Mouse (Mus musculus) ES-E14 (cell line): ENCODE results near the gene Plac9a. TPM values are rescaled to one million over a fixed set of nuclear protein-coding genes. Genes with fewer than 3 reads are reported as not detected.

Experiments
- DNase-seq: peaks from one replicate; pipeline ENCODE4 v3.0.0-alpha.2; 2013; ENCODE audit warnings: low read depth, low spot score
- H3K27ac ChIP-seq: 2 replicates; pipeline ENCODE4 v1.5.1; 2012; ENCODE audit warnings: low read depth, mild to moderate bottlenecking, low read length, moderate library complexity, mixed read lengths; ENCODE audit not compliant: poor library complexity, insufficient read depth, severe bottlenecking
- H3K36me3 ChIP-seq: 2 replicates; pipeline ENCODE4 v1.6.1; 2012; ENCODE audit warnings: mild to moderate bottlenecking, low read length, moderate library complexity, mixed read lengths; ENCODE audit not compliant: control insufficient read depth, poor library complexity, insufficient read depth, severe bottlenecking
- H3K4me1 ChIP-seq, 2 experiments: fragments of 150-350 bp in 1 of 2; sonication (generic) in 1 of 2; 2 replicates each; pipeline ENCODE4 v1.6.1; 2012; ENCODE audit warnings: low read length in 2 of 2, mild to moderate bottlenecking in 1 of 2, mixed read lengths in 1 of 2; ENCODE audit not compliant: control insufficient read depth in 2 of 2, insufficient read depth in 2 of 2, poor library complexity in 1 of 2
- H3K4me3 ChIP-seq, 2 experiments: fragments of 150-350 bp in 1 of 2; sonication (generic) in 1 of 2; 2 replicates each; pipeline ENCODE4 v1.5.1; 2012; ENCODE audit warnings: low read length in 2 of 2, low read depth in 1 of 2, mild to moderate bottlenecking in 1 of 2, mixed read lengths in 1 of 2; ENCODE audit not compliant: insufficient read depth in 1 of 2, poor library complexity in 1 of 2, severe bottlenecking in 1 of 2
- H3K9ac ChIP-seq: 2 replicates; pipeline ENCODE4 v1.6.1; 2012; ENCODE audit warnings: low read depth, mild to moderate bottlenecking, low read length, mixed read lengths; ENCODE audit not compliant: poor library complexity, insufficient read depth, severe bottlenecking
- H3K9me3 ChIP-seq: fragments of 150-350 bp; sonication (generic); 2 replicates; pipeline ENCODE4 v1.6.1; 2012; ENCODE audit warnings: low read depth, mild to moderate bottlenecking, low read length; ENCODE audit not compliant: control insufficient read depth, insufficient read depth
- CHD2 ChIP-seq: IDR thresholded peaks from 2 replicates; pipeline ENCODE4 v1.6.1; 2014; ENCODE audit warnings: mild to moderate bottlenecking, low read depth, low read length, inconsistent platforms
- HCFC1 ChIP-seq: IDR thresholded peaks from 2 replicates; pipeline ENCODE4 v1.6.1; 2012; ENCODE audit warnings: low read length, inconsistent platforms, borderline replicate concordance; ENCODE audit not compliant: insufficient read depth
- MAFK ChIP-seq: IDR thresholded peaks from 2 replicates; pipeline ENCODE4 v1.6.1; 2014; ENCODE audit warnings: mild to moderate bottlenecking, low read depth, low read length, inconsistent platforms; ENCODE audit not compliant: insufficient read depth
- ZC3H11A ChIP-seq: IDR thresholded peaks from 2 replicates; pipeline ENCODE4 v1.6.1; 2012; ENCODE audit warnings: low read depth, mild to moderate bottlenecking, inconsistent platforms, low read length, borderline replicate concordance
- ZNF384 ChIP-seq: IDR thresholded peaks from 2 replicates; pipeline ENCODE4 v1.6.1; 2012; ENCODE audit warnings: low read depth, low read length, inconsistent platforms
- in situ Hi-C, 2 experiments: fragments of 600-800 bp; cut with MboI; formaldehyde crosslinking; loops; one replicate each; pipeline ENCODE4 v1.15.1; 2025; ENCODE audit warnings: low sequenced_read_pairs in 2 of 2, inconsistent platforms in 1 of 2; ENCODE audit not compliant: unreplicated experiment in 2 of 2
- total RNA-seq: library from RNA; depleted of rRNA; stranded (reverse); fragments of 300-350 nt; gene quantifications from 2 replicates; pipeline ENCODE4 v1.2.3, GENCODE M21; 2012

The Plac9a gene
- total RNA-seq, 1 experiment = 6.5 TPM

DNA sequence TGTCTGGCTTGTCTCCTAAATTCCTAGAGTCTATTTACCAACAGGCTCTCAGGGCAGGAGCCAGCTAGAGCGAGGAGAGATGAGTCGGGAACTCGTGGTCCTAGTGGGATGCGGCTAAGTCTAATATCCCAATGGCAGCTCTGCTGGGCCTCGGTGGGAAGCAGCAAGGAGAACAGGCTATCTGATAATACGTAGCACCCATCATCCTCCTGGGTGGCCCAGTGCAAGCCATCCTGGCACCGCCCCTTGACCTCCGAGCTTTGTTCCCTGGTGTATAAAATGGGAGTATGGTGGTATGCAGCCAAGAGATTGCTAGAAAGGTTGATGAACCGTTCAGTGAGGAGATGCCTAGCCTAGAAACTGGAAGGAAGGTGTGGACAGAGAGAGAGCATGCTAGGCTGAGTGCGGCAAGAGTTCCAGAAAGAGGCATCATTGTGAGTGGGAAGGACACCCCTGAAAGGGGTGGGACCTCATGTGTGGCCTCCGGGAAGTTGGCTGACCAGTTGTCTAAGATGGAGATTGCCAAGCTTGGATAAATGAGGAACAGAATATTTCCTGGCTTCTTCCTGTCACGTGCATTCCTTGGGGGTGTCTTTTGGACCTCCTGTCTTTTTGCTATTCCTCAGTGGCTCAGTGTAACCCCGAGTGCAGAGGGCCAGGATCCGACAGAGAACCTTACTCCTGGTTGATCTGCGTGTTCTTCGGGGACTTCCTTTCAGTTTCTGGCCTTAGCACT, 49.0 kb downstream of the Plac9a start:
- Histone ChIP-seq H3K4me3 (no peak overlapping the region), H3K9ac (no peak overlapping the region), H3K9me3 (no peaks in the 10 kb centered on the region), H3K27ac (no peak overlapping the region; the same call in 1 of the 2 replicates), H3K36me3 (no peaks in the 10 kb centered on the region), H3K4me1 (peaks cover 15 to 47% of the 10 kb centered on the region in 2 experiments)
- in situ Hi-C loops = no loop called here
- TF ChIP-seq ZNF384 = no peak
- no peak for TF ChIP-seq HCFC1
- TF ChIP-seq ZC3H11A = no peak
- no peak for TF ChIP-seq CHD2
- TF ChIP-seq MAFK = no peak
- no peak for DNase-seq

DNA sequence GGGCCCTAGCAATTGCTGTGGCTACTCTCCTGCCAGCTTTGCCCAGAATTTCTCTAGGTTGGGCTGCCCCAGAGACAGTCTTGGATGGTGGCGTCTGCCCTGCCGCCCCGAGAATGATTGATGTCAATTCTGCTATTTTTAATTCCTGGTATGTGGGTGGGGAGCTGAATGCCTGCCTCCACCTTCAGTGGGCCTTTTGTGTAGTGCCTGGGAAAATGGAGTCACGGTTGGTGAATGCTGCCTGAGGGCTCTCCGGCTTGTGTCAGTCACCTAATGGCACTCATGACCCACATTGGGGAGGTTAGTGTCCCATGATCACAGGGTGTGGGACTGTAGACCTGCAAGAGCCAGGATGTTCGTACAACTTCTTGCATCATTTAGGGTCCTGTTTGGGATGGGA, 49.6 kb downstream of the Plac9a start:
- no peak overlapping the region for H3K9ac ChIP-seq
- DNase-seq = no peak
- H3K36me3 ChIP-seq = no peaks in the 10 kb centered on the region
- H3K4me3 ChIP-seq = no peak overlapping the region
- H3K4me1 ChIP-seq = peaks cover 14 to 45% of the 10 kb centered on the region in 2 experiments
- TF ChIP-seq HCFC1 = no peak
- TF ChIP-seq CHD2 = no peak
- no peak for TF ChIP-seq ZNF384
- TF ChIP-seq MAFK = no peak
- TF ChIP-seq ZC3H11A = no peak
- in situ Hi-C loops = no loop called here
- H3K9me3 ChIP-seq = no peaks in the 10 kb centered on the region
- H3K27ac ChIP-seq = no peak overlapping the region

DNA sequence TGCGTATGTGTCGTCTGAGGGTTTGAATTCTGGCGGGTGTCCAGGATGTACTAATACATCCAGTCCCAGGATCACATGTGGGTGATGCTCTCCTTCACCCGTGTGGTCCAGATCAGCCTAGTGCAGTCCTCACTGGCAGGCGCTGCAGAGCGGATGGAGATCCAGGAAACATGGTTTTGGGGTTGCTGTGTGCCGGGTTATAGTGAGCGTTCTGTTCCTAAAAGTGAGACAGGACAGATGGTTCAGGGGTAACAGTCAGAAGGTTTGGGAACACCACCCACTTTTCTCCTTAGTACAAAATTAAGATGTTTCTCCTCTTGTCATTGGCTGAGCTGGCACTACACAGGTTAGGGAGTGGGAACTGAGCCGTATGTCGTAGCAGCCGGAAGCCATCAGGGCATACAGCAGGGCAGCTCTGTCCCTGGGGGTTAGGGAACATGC, 50.8 kb downstream of the Plac9a start:
- Histone ChIP-seq H3K4me1 (peaks cover 18 to 49% of the 10 kb centered on the region in 2 experiments), H3K36me3 (peaks cover 2% of the 10 kb centered on the region; the same call in 1 of the 2 replicates), H3K27ac (no peak overlapping the region), H3K4me3 (no peak overlapping the region), H3K9ac (no peak overlapping the region), H3K9me3 (no peaks in the 10 kb centered on the region)
- no peak for DNase-seq
- in situ Hi-C loops = no loop called here
- TF ChIP-seq HCFC1 (no peak), CHD2 (no peak), ZC3H11A (no peak), ZNF384 (no peak)

DNA sequence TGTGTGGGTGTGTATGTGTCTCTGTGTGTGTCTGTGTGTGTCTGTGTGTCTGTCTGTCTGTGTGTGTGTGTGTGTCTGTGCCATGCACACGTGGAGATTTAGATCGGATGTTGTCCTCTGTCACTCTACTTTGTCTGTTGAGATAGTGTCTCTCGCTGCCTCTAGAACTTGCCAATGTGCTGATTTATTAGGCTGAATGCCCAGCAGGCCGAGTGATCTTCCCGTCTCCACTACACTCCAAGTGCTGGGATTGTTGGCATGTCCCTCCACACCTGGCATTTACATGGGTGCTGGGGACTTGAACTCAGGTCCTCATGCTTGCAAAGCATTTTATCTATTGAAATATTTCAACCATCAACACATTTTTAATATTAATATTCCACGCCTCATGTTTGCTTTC, 51.7 kb downstream of the Plac9a start:
- Histone ChIP-seq H3K9me3 (no peaks in the 10 kb centered on the region), H3K27ac (no peak overlapping the region), H3K9ac (no peak overlapping the region), H3K4me1 (peaks cover 16 to 49% of the 10 kb centered on the region in 2 experiments), H3K4me3 (no peak overlapping the region), H3K36me3 (peaks cover 2% of the 10 kb centered on the region; the same call in 1 of the 2 replicates)
- TF ChIP-seq MAFK (no peak), ZNF384 (no peak), HCFC1 (no peak), ZC3H11A (no peak), CHD2 (no peak)
- in situ Hi-C loops = no loop called here
- DNase-seq = no peak

DNA sequence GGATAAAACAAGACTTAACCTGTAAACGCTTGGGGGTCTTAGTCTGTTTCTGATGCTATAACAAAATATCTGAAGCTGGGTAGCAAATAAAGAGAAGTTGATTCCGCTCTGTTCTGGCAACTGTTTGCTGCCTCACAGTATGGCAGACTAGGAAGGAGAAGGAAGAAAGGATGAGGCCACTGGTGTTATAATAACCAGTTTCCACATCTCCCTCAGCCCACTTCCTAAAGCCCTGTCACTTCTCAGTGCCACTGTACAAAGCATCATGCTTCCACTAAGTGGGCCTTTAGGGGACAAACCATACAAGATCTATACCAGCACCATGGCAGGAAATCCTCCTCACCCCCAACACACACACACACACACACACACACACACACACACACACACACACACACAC, 52.5 kb downstream of the Plac9a start:
- H3K36me3 ChIP-seq = peaks cover 2% of the 10 kb centered on the region; the same call in 1 of the 2 replicates

More for the DNA sequence above, 52.5 kb downstream of the Plac9a start:
- TF ChIP-seq HCFC1 = no peak
- no peak for TF ChIP-seq CHD2
- TF ChIP-seq MAFK = no peak
- no peak for TF ChIP-seq ZNF384
- no peak for TF ChIP-seq ZC3H11A
- H3K9me3 ChIP-seq = no peaks in the 10 kb centered on the region
- H3K27ac ChIP-seq = no peak overlapping the region
- in situ Hi-C loops = no loop called here
- peaks cover 13 to 43% of the 10 kb centered on the region in 2 experiments for H3K4me1 ChIP-seq
- DNase-seq = no peak
- no peak overlapping the region for H3K4me3 ChIP-seq
- H3K9ac ChIP-seq = no peak overlapping the region
